Mouse (Mus musculus) layer of hippocampus, adult 2 months (tissue): ENCODE measurements around the gene Pkn1. TPM values are rescaled to one million over a fixed set of nuclear protein-coding genes. Genes with fewer than 3 reads are reported as not detected.

Experiments used
- DNase-seq, 2 experiments: peaks; one replicate each; pipeline ENCODE4 v3.0.0; 2022; ENCODE audit warnings: low spot score in 2 of 2
- H3K27ac ChIP-seq: fragments of 200-600 bp; 2 replicates; pipeline ENCODE4 v1.8.1; 2022
- H3K4me3 ChIP-seq: fragments of 200-600 bp; 2 replicates; pipeline ENCODE4 v1.8.1; 2022; ENCODE audit warnings: mild to moderate bottlenecking
- CTCF ChIP-seq: fragments of 200-600 bp; conservative IDR thresholded peaks from 2 replicates; pipeline ENCODE4 v1.8.1; 2022; ENCODE audit warnings: antibody characterized with exemption, mild to moderate bottlenecking, moderate library complexity
- total RNA-seq, 2 experiments: library from RNA; stranded (reverse); gene quantifications; 2 replicates each; pipeline ENCODE4 v1.2.3; 2021

Pkn1 gene
- total RNA-seq, 2 experiments from 2014 or later: 47.9 to 56.8 TPM

- Histone ChIP-seq H3K27ac (peak overlapping the region; percentile 75; the same call in 1 of the 2 replicates), H3K4me3 (no peak overlapping the region)
- no peak for TF ChIP-seq CTCF
- no peak for DNase-seq
Measured at GRCm38 (mm10) chr8:83667526-83667925, 31.5 kb downstream of the Pkn1 start.

- peak overlapping the region; percentile 57; the same call in 1 of the 2 replicates for H3K27ac ChIP-seq
- TF ChIP-seq CTCF: no peak
Measured at GRCm38 (mm10) chr8:83666866-83667234, 32.1 kb downstream of the Pkn1 start.

GRCm38 (mm10) chr8:83665969-83666865 is 32.8 kb downstream of the Pkn1 start, which contains the start of gene Ptger1:
TSS of gene Ptger1 (plus strand) at chr8:83666678.
- TF ChIP-seq CTCF: peak; percentile 18; the same call in 1 of the 2 replicates

More at GRCm38 (mm10) chr8:83666866-83667234, 32.1 kb downstream of the Pkn1 start:
- DNase-seq: no peak
- H3K4me3 ChIP-seq: no peak overlapping the region

DNA sequence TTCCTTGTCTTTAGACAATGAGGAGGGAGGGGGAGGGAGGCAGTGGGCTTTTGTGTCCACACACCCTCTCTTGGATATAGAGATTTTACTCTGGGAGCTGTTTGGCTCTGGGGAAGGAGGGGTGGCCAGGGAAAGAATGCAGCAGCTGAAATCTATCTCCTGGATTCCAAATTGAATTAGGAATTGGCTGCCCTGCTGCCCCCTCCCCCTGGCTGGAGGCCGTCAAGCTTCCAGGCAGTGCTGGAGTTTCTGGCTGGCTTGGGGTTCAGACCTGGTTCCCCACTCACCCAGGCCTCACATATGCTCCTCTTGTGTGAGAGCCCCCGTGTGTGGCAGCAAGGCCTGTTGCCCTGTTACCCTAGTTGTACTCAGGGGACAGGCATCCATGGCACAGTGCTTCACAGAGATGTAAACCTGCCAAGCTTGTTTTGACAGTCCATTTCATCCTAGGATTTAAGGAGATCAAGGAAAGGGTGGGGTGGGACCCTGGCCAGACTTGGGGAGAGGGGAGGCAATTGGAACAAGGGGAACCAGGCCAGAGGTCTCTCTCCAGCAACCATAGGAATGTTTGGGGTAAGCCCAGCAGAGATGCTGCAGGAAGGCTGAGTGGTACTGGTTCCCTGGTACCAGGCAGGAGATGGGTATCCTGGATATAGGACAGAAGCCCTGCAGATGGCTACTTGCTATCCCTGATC is 33.9 kb downstream of the Pkn1 start:
- no peak overlapping the region for H3K4me3 ChIP-seq
- no peak for TF ChIP-seq CTCF
- no peak for DNase-seq
- H3K27ac ChIP-seq: 0 out of 2 replicates have a peak overlapping the region, but pooled peaks have one; percentile 14

More at GRCm38 (mm10) chr8:83665969-83666865, 32.8 kb downstream of the Pkn1 start, which contains the start of gene Ptger1:
- Histone ChIP-seq H3K27ac (peak within 1 kb of the TSS; percentile 57; the same call in 1 of the 2 replicates), H3K4me3 (no peak within 1 kb of the TSS)
- DNase-seq: no peak

GRCm38 (mm10) chr8:83664096-83664495 is 34.9 kb downstream of the Pkn1 start:
- H3K27ac ChIP-seq: no peak overlapping the region
- no peak for DNase-seq
- no peak overlapping the region for H3K4me3 ChIP-seq
- TF ChIP-seq CTCF: no peak

GRCm38 (mm10) chr8:83662421-83662826 is 36.6 kb downstream of the Pkn1 start:
- peak; percentile 84 to 90 for DNase-seq
- no peak overlapping the region for H3K4me3 ChIP-seq
- TF ChIP-seq CTCF: peak; percentile 99
- peak overlapping the region; percentile 68 for H3K27ac ChIP-seq

DNA sequence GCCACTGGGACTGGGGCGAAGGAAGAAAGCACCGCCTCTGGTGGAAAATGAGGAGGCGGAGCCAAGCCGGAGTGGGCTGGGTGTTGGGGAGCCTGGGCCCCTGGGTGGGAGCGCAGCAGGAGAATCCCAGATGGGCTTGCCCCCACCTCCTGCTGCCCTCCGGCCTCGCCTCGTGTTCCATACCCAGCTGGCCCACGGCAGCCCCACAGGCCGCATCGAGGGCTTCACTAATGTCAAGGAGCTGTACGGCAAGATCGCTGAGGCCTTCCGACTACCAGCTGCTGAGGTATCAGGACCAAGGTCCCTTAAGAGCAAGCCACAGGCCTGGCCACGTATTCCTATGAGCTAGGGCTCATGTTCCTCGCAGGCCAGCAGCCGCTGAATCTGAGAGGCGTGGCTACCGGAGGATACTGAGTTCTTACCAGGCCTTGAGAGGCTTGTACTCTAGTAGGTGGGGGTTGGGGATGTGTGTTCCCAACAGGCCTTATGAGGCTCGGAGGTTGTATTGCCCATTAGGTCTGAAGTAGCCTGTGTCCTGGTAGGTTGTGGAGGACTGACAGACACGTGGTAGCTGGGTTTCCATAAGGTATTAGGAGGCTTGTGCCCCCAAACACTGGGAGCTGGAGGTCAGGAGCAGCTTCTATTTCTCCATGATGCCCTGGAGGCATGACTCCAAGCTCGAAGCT is 37.8 kb downstream of the Pkn1 start:
- TF ChIP-seq CTCF: no peak
- peak overlapping the region; percentile 67 for H3K27ac ChIP-seq
- no peak overlapping the region; the same call in 1 of the 2 replicates for H3K4me3 ChIP-seq
- peak in 1 of 2 experiments; percentile 15 for DNase-seq

GRCm38 (mm10) chr8:83660545-83660944 is 38.4 kb downstream of the Pkn1 start:
- no peak for TF ChIP-seq CTCF
- peak overlapping the region; percentile 67 for H3K27ac ChIP-seq
- DNase-seq: peak in 1 of 2 experiments; percentile 38
- H3K4me3 ChIP-seq: no peak overlapping the region

- Histone ChIP-seq H3K4me3 (no peak overlapping the region), H3K27ac (no peak overlapping the region)
- no peak for DNase-seq
- TF ChIP-seq CTCF: peak; percentile 58
Measured at GRCm38 (mm10) chr8:83656484-83657246, 42.3 kb downstream of the Pkn1 start.

- DNase-seq: no peak
- Histone ChIP-seq H3K4me3 (no peak overlapping the region), H3K27ac (no peak overlapping the region)
- no peak for TF ChIP-seq CTCF
Measured at GRCm38 (mm10) chr8:83656043-83656442, 42.9 kb downstream of the Pkn1 start.

GRCm38 (mm10) chr8:83654725-83655124 is 44.3 kb downstream of the Pkn1 start:
- no peak for DNase-seq
- no peak for TF ChIP-seq CTCF
- H3K27ac ChIP-seq: no peak overlapping the region
- H3K4me3 ChIP-seq: no peak overlapping the region

DNA sequence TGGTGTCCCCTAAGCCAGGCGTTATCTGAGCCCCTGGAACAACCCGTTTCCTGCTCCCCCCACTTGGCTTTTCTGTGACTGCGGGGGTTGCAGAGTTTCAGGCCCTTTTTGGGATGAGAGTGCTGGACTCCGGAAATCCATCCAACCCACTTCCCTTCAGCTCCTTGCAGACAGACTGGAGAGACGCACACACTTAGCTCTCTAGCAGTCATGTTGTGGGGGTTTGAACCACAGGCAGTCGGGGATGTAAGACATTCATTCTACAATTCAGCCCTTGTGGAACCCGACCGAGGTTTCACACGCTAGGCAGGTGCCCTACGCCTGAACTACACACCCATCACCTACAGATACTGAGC is 45.3 kb downstream of the Pkn1 start:
- no peak for TF ChIP-seq CTCF
- H3K27ac ChIP-seq: peak overlapping the region; percentile 88
- H3K4me3 ChIP-seq: peak overlapping the region; percentile 87
- no peak for DNase-seq
